ENCODE assay signal across 8 mouse cellular contexts in genomic region chr17:83219351-83220287, GRCm38 (mm10). TPM values are rescaled to one million over a fixed set of nuclear protein-coding genes. Genes with fewer than 3 reads are reported as not detected.
DNase-seq lines count a peak whose midpoint lies in the region; ATAC-seq and TF ChIP-seq lines count a peak whose summit lies in the region.

No protein-coding gene starts in this region.

- no peak overlapping the region for H3ac ChIP-seq in myocyte (ENCODE audit: control insufficient read depth, insufficient read length)

- H3K27ac ChIP-seq in kidney, embryonic 16.5 days (ENCODE audit: low read length): peak overlapping the region; percentile 85

- H3K79me2 ChIP-seq in myocyte (ENCODE audit: control insufficient read depth, insufficient read depth): peaks cover 4% of the 10 kb centered on the region

- peak overlapping the region; percentile 74 for H3K4me2 ChIP-seq in kidney, embryonic 16.5 days (replicated peaks; ENCODE audit: low read depth, low read length)
- peak overlapping the region; percentile 6 for H3K4me2 ChIP-seq in myocyte (ENCODE audit: low read depth)

- peak overlapping the region; percentile 99 for H3K9ac ChIP-seq in kidney, embryonic 16.5 days (replicated peaks; ENCODE audit: low read length)

- no peak for TF ChIP-seq POLR2A in myocyte (IDR thresholded peaks at IDR 0.05; ENCODE audit: insufficient read length, low read depth)

- peak overlapping the region; percentile 78 for H3K4me3 ChIP-seq in kidney, embryonic 16.5 days (ENCODE audit: low read length)
- H3K4me3 ChIP-seq in myocyte: no peak overlapping the region

- no peaks in the 10 kb centered on the region for H3K9me3 ChIP-seq in kidney, embryonic 16.5 days (ENCODE audit: low read length)

- peaks cover 70% of the 10 kb centered on the region for H3K4me1 ChIP-seq in kidney, embryonic 16.5 days (ENCODE audit: insufficient read depth, low read length)

- H3K36me3 ChIP-seq in kidney, embryonic 16.5 days (ENCODE audit: insufficient read depth, low read length): peaks cover 31% of the 10 kb centered on the region
- no peaks in the 10 kb centered on the region for H3K36me3 ChIP-seq in myocyte (ENCODE audit: control insufficient read depth, insufficient read depth)

- intact Hi-C loops in heart, postnatal 14 days (cut with DNase I): no loop called here

- no peaks in the 10 kb centered on the region for H3K27me3 ChIP-seq in kidney, embryonic 16.5 days (ENCODE audit: insufficient read depth, low read length)
- H3K27me3 ChIP-seq in myocyte (ENCODE audit: control insufficient read depth, insufficient read depth, insufficient read length): no peaks in the 10 kb centered on the region

- 36% methylated on average over 14 of the region's 14 CpGs for WGBS in kidney, embryonic 16.5 days

- ATAC-seq in kidney, embryonic 16.5 days (ENCODE audit: low FRiP score, low TSS enrichment): peak; percentile 1; the same call in 1 of the 2 replicates

- DNase-seq in heart, adult 18-20 months: peak; percentile 62 to 69
- DNase-seq in heart, postnatal 14 days: no peak
- DNase-seq in heart, adult 8-10 months (ENCODE audit: low spot score): peak; percentile 52
- no peak for DNase-seq in ovary, adult 18-20 months (ENCODE audit: low spot score)
- no peak for DNase-seq in right cerebral cortex, adult 2 months (ENCODE audit: low spot score in 2 of 2)
- no peak for DNase-seq in urinary bladder, adult 2 months (ENCODE audit: low spot score)

TF ChIP-seq in myocyte, 11 proteins besides CTCF, POLR2A, EP300 and RAD21:
- no peak for TF ChIP-seq TCF12 (IDR thresholded peaks at IDR 0.05; ENCODE audit: insufficient read depth, poor library complexity, severe bottlenecking)
- no peak for TF ChIP-seq MAX (IDR thresholded peaks at IDR 0.05; ENCODE audit: low read depth)
- no peak for TF ChIP-seq MYOG (IDR thresholded peaks at IDR 0.05; ENCODE audit: control insufficient read depth in 1 of 3, insufficient read depth in 1 of 3, insufficient read length in 2 of 3, low read depth in 2 of 3)
- no peak for TF ChIP-seq E2F4 (IDR thresholded peaks at IDR 0.05; ENCODE audit: insufficient read depth)
- TF ChIP-seq MYOD1 (IDR thresholded peaks at IDR 0.05; ENCODE audit: control insufficient read depth in 1 of 3, insufficient read length in 2 of 3, low read depth in 2 of 3): no peak
- no peak for TF ChIP-seq USF1 (IDR thresholded peaks at IDR 0.05; ENCODE audit: low read depth)
- TF ChIP-seq TCF3 (IDR thresholded peaks at IDR 0.05; ENCODE audit: insufficient read length, low read depth): no peak
- no peak for TF ChIP-seq REST (IDR thresholded peaks at IDR 0.05; ENCODE audit: insufficient read depth, insufficient read length)
- TF ChIP-seq POLR2AphosphoS2 (IDR thresholded peaks at IDR 0.05; ENCODE audit: insufficient read length, low read depth): no peak
- TF ChIP-seq CEBPB (IDR thresholded peaks at IDR 0.05; ENCODE audit: insufficient read depth, poor library complexity, severe bottlenecking): no peak
- TF ChIP-seq SRF (IDR thresholded peaks at IDR 0.05; ENCODE audit: control insufficient read depth, insufficient read length, low read depth): no peak
TF ChIP-seq in myocyte: peak in this region for 0.

RNA-seq across cellular contexts. Expression of gene Pkdcc, which starts 4.5 kb away (rescaled TPM):
- 10 to 100 TPM; 43.1 to 57.1 TPM for total RNA-seq in heart, adult 18-20 months (2021)
- 10 to 100 TPM; 34.7 to 37.8 TPM for total RNA-seq in heart, postnatal 14 days (2021)
- total RNA-seq in heart, adult 8-10 months (2022): 10 to 100 TPM; 46.4 to 59.2 (median 52.7) TPM
- 29.9 and 31.6 TPM in 2 replicates for polyA plus RNA-seq in kidney, embryonic 16.5 days (2015; fragmentation: Nextera tagmentation; extraction: Ambion mirVana)
- 14.1 TPM for polyA plus RNA-seq in myocyte (2012; fragmentation: generic; extraction: Trizol)
- polyA plus RNA-seq in urinary bladder, adult 2 months (2012; rRNA removed): 65.2 and 69.9 TPM in 2 replicates

Comparison
In these comparisons a context has a peak if more than half of its experiments do, and no peak if none do; other contexts are left out.
1. DNase-seq: peak in heart, adult 18-20 months (2 of 2) and heart, adult 8-10 months (single experiment); none in heart, postnatal 14 days (0 of 2), ovary, adult 18-20 months (single experiment), right cerebral cortex, adult 2 months (0 of 2) and urinary bladder, adult 2 months (single experiment).